In genomic region chr8:82896796-82897195, GRCm38 (mm10) we compare ENCODE assay signal across 25 mouse cellular contexts. TPM values are rescaled to one million over a fixed set of nuclear protein-coding genes. Genes with fewer than 3 reads are reported as not detected.
DNase-seq lines count a peak whose midpoint lies in the region; ATAC-seq and TF ChIP-seq lines count a peak whose summit lies in the region.
"Had no signal": no experiment of that assay in that cellular context is flagged by ENCODE, and none has a peak within 500 bp of the region (broad histone marks: within the 10 kb centered on the region; RNA-seq: fewer than 3 reads in every experiment).

No protein-coding gene starts in this region.

- TF ChIP-seq POLR2A in embryonic fibroblast, embryonic 13.5 days (IDR thresholded peaks at IDR 0.05; ENCODE audit: low read depth, low read length) = no peak

- DNase-seq in frontal cortex, adult 2 months (ENCODE audit: extremely low spot score in 1 of 2, low spot score in 1 of 2) = no peak
- peak; percentile 52 for DNase-seq in heart, adult 11 months
- no peak for DNase-seq in heart, adult 8-10 months (ENCODE audit: low spot score)
- DNase-seq: adrenal gland, adult 8-10 months; adrenal gland, postnatal 14 days; adrenal gland, postnatal 36 days; B cell, adult 2 months; cerebellum, adult 11-12 months; cerebellum, adult 2 months; cerebellum, adult 9-10 months; cerebellum, postnatal 10 days; cerebellum, postnatal 25 days had no signal

- TF ChIP-seq CTCF in embryonic fibroblast, embryonic 13.5 days (IDR thresholded peaks at IDR 0.05; ENCODE audit: borderline replicate concordance, insufficient read depth, low read length) = no peak

- H3K27ac ChIP-seq in embryonic fibroblast, embryonic 13.5 days (ENCODE audit: insufficient read depth, low read length) = peak overlapping the region; percentile 72; the same call in 1 of the 2 replicates
- H3K27ac ChIP-seq: embryonic facial prominence, embryonic 10.5 days; embryonic facial prominence, embryonic 12.5 days; forebrain, embryonic 10.5 days; forebrain, embryonic 12.5 days had no signal

- peaks cover 6% of the 10 kb centered on the region for H3K4me1 ChIP-seq in embryonic fibroblast, embryonic 13.5 days (ENCODE audit: control insufficient read depth, insufficient read depth, low read length)
- H3K4me1 ChIP-seq: embryonic facial prominence, embryonic 12.5 days; forebrain, embryonic 12.5 days had no signal

- no peak overlapping the region for H3K4me3 ChIP-seq in embryonic fibroblast, embryonic 13.5 days (ENCODE audit: insufficient read depth, low read length)
- H3K4me3 ChIP-seq: embryonic facial prominence, embryonic 10.5 days; embryonic facial prominence, embryonic 12.5 days; erythroblast, embryonic 14.5 days; forebrain, embryonic 10.5 days; forebrain, embryonic 12.5 days had no signal

- 0 out of 2 replicates have a peak, but pooled peaks have one; percentile 45 for ATAC-seq in frontal cortex, adult (ENCODE audit: low TSS enrichment)
- ATAC-seq: activated CD4-positive, CD25-positive, alpha-beta regulatory T cell, adult 4 months; CD4-positive, CD25-positive, alpha-beta regulatory T cell, adult 4 months; forebrain, embryonic 14.5 days; forebrain, embryonic 16.5 days; Patski had no signal

RNA-seq across cellular contexts. Expression of gene Rnf150, which starts 33.6 kb away (rescaled TPM):
- polyA plus RNA-seq in frontal cortex, adult 2 months (2012; rRNA removed) = 14.3 and 17.2 TPM in 2 replicates
- total RNA-seq in heart, adult 8-10 months (2022) = 10 to 100 TPM; 10.9 to 16.0 (median 12.9) TPM
- polyA plus RNA-seq in embryonic fibroblast, embryonic 13.5 days (2011; ENCODE audit: insufficient read length, low read depth, missing spikeins) = 31.2 and 36.3 TPM in 2 replicates
- polyA plus RNA-seq: activated CD4-positive, CD25-positive, alpha-beta regulatory T cell, adult 4 months; CD4-positive, CD25-positive, alpha-beta regulatory T cell, adult 4 months; erythroblast, embryonic 14.5 days; G1E had no signal
